Mouse (Mus musculus) bone marrow macrophage, adult 2 months (primary cell): ENCODE measurements around the gene 4921517D22Rik.

ENCODE experiments used
- CTCF ChIP-seq: IDR thresholded peaks from 2 replicates; pipeline ENCODE4 v1.5.1; 2012; ENCODE audit warnings: low read depth, mild to moderate bottlenecking, low read length, moderate library complexity
- POLR2A ChIP-seq: IDR thresholded peaks from 2 replicates; pipeline ENCODE4 v1.6.1; 2012; ENCODE audit warnings: mild to moderate bottlenecking, low read depth, low read length, borderline replicate concordance

GRCm38 (mm10) chr13:59741096-59741495 lies 47.2 kb upstream of the 4921517D22Rik start:
- TF ChIP-seq POLR2A (no peak), CTCF (no peak)
